Mouse (Mus musculus): ENCODE results near the gene Specc1l.
"Not testable (repeated sequence)": the region's sequence is repeated elsewhere in the genome, so short reads cannot be mapped to it uniquely, and the experiment has no call there.

Gene Specc1l

GRCm38 (mm10) chr10:75277501-75277900 lies 65.6 kb downstream of the Specc1l start:
- no peak for DNase-seq (ENCODE audit: low spot score in 2 of 2)

GRCm38 (mm10) chr10:75282648-75283047 lies 70.8 kb downstream of the Specc1l start:
- DNase-seq (ENCODE audit: low spot score in 2 of 2) = no peak

GRCm38 (mm10) chr10:75283821-75284220 lies 71.9 kb downstream of the Specc1l start:
- no peak for DNase-seq (ENCODE audit: low spot score in 2 of 2)

GRCm38 (mm10) chr10:75288579-75288978 lies 76.7 kb downstream of the Specc1l start:
- no peak for DNase-seq (ENCODE audit: low spot score in 2 of 2)

- DNase-seq (ENCODE audit: low spot score in 2 of 2) = no peak
These were observed 77.5 kb downstream of the Specc1l start for GRCm38 (mm10) chr10:75289392-75289791.

- DNase-seq (ENCODE audit: low spot score in 2 of 2) = no peak
These were observed 78.8 kb downstream of the Specc1l start for GRCm38 (mm10) chr10:75290650-75291049.

GRCm38 (mm10) chr10:75291338-75291737 lies 79.5 kb downstream of the Specc1l start:
- DNase-seq (ENCODE audit: low spot score in 2 of 2) = no peak

- DNase-seq (ENCODE audit: low spot score in 2 of 2) = not testable (repeated sequence)
These were observed 80.3 kb downstream of the Specc1l start for GRCm38 (mm10) chr10:75292206-75292605.

GRCm38 (mm10) chr10:75293288-75293687 lies 81.4 kb downstream of the Specc1l start:
- DNase-seq (ENCODE audit: low spot score in 2 of 2) = no peak

- DNase-seq (ENCODE audit: low spot score in 2 of 2) = no peak
These were observed 82.5 kb downstream of the Specc1l start for GRCm38 (mm10) chr10:75294362-75294761.

- no peak for DNase-seq (ENCODE audit: low spot score in 2 of 2)
These were observed 83.1 kb downstream of the Specc1l start for GRCm38 (mm10) chr10:75294926-75295325.

- DNase-seq (ENCODE audit: low spot score in 2 of 2) = no peak
These were observed 86.7 kb downstream of the Specc1l start for GRCm38 (mm10) chr10:75298608-75299007.

GRCm38 (mm10) chr10:75299785-75300418 lies 88.0 kb downstream of the Specc1l start:
- DNase-seq (ENCODE audit: low spot score in 2 of 2) = no peak

GRCm38 (mm10) chr10:75301195-75301806 lies 89.4 kb downstream of the Specc1l start:
- no peak for DNase-seq (ENCODE audit: low spot score in 2 of 2)

GRCm38 (mm10) chr10:75301937-75302336 lies 90.1 kb downstream of the Specc1l start:
- no peak for DNase-seq (ENCODE audit: low spot score in 2 of 2)

- DNase-seq (ENCODE audit: low spot score in 2 of 2) = no peak
These were observed 90.7 kb downstream of the Specc1l start for GRCm38 (mm10) chr10:75302536-75302935.

GRCm38 (mm10) chr10:75303324-75304048 lies 91.6 kb downstream of the Specc1l start:
- DNase-seq (ENCODE audit: low spot score in 2 of 2) = peak; percentile 50 to 74

- no peak for DNase-seq (ENCODE audit: low spot score in 2 of 2)
These were observed 92.2 kb downstream of the Specc1l start for GRCm38 (mm10) chr10:75304049-75304405.

GRCm38 (mm10) chr10:75304413-75304812 lies 92.5 kb downstream of the Specc1l start:
- DNase-seq (ENCODE audit: low spot score in 2 of 2) = no peak

GRCm38 (mm10) chr10:75307130-75307529 lies 95.3 kb downstream of the Specc1l start:
- DNase-seq (ENCODE audit: low spot score in 2 of 2) = no peak

- DNase-seq (ENCODE audit: low spot score in 2 of 2) = no peak
These were observed 100.5 kb downstream of the Specc1l start for GRCm38 (mm10) chr10:75312361-75312760.

GRCm38 (mm10) chr10:75314190-75314980 lies 102.5 kb downstream of the Specc1l start:
- no peak for DNase-seq (ENCODE audit: low spot score in 2 of 2)
